Mouse (Mus musculus) hindlimb bud, embryonic 11.5 days (tissue): ENCODE measurements around the gene Rai14.
"Not testable (repeated sequence)": the region's sequence is repeated elsewhere in the genome, so short reads cannot be mapped to it uniquely, and the experiment has no call there.

Experiments
- DNase-seq: peaks from one replicate; pipeline ENCODE4 v3.0.0-alpha.2; 2012; ENCODE audit warnings: low read depth, low spot score; ENCODE audit errors: extremely low spot score

Rai14 gene

DNA sequence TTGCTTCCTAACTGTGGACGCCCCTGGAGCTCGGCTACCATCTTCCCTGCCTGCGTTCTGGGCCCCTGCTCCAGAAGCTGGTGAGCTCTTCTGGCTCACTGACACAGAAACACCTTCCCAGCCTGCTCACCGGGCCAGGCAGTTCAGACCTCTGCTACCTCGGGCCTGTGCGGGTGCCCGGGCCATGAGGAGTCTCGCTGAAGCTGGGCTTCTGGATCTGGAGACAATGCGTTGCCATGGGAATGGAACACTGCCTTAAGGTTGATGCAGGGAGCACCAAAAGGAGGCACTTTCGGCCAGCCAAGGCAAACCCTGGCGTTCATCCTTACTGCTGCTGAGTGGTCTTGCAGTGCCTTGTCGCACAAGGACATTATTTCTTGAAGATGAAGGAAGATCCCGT is 156.0 kb downstream of the Rai14 start, which contains the start of gene Ttc23l:
Gene Ttc23l (minus strand): TSS at position 204 of the 400 bp plus-strand sequence.
- no peak for DNase-seq

DNA sequence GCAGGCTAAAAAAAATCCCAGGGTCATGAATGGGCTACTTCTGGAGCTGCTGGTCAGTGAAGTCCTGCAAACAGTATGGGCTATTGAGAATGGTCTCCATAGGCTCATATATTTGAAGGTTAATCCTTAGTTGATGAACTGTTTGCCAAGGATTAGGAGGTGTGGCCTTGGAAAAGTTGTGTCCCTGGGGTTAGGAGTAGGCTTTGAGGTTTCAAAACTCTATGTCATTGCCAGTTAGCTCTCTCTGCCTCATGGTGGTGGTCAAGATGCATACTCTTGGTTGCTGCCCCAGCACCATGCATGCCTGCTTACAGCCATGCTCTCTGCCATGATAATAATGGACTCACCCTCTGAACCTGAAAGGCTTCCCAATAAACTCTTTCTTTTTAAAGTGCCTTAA is 160.1 kb downstream of the Rai14 start:
- no peak for DNase-seq

DNA sequence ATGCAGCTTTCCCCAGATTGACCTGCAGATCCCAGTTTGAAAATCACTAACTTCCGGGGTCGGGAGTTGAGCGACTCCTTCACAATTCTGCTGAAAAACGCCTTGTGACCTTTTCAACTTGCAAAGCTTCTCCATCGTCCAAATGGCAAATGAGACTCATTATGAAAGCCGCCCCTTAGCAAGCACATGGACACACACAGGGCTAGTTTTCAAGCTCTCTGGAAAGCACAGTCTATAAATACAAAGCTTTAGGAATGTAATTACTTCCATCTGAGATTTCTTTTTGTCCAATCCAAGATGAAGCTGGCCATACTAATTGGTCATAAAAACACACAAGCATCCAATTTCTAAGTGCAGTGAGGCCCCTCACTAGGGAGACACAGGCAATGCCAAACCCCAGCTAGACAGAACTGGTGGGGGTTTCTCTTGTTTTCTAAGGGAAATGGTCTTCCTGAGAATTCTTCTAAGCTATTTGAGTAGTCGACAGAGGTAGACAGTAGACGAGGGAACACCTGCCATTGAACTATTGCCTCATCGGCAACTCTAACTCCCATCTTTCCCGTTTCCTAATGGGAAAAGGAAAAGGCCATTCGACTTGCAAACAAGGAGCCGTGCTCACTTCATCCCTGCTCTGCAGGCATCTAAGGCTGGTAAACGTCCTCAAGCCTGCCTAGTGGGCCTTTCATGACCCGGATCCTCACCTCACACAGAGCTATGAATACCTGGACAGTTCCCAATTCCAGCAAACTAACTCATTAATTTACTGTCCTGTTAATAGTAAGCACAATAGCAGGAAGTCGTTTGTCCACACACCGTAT is 173.9 kb downstream of the Rai14 start:
- DNase-seq: peak; percentile 68

DNA sequence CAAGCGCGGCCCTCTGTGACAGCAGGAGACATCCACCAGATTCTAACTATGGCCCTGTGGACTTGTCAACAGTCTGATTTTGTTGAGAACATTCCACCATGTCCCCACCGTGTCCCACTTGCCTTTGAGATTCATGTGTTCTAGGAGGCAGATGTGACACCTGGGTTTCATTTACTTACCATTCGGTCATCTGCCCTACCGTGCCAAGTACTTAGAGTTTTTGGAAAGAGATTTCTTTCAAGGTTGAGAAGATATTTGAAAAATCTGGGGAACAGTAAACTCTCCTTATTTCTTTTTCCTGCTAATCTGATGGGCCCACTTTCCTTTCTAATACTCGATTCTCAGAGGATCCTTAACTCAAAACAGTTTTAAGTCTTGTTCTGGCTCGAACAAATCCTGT is 178.5 kb downstream of the Rai14 start:
- DNase-seq: no peak

DNA sequence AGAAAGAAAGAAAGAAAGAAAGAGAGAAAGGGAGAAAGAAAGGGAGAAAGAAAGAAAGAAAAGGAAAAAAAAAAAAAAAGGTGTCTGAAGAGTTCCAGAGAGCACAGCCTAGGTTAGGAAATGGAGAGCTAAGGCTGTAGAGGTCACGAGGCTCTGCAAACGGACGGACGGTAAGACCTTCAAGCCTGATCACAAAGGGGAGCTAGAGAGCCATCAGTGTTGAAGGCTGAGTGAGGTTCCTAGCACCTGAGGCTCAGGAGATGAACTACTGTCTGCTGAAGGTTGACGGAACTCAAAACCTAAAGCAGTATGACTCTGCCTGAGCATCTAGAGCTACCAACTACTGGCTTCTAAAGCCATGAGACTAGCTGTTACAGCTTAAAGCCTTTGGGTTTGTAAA is 179.8 kb downstream of the Rai14 start:
- no peak for DNase-seq

DNA sequence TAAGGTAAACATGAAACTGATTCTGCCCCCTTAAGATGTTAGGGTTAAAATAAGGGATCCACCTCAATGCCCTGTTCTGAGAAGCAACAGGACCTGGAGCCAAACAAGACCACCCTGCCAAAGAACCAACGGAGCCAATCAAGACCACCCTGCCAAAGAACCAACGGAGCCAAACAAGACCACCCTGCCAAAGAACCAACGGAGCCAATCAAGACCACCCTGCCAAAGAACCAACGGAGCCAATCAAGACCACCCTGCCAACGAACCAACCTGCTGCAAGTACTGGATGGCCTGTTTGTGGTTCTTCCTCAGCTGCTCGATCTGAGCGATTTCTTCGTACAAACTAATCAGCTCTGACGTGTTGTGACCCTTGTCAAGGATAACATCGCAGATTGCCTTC is 181.1 kb downstream of the Rai14 start:
- not testable (repeated sequence) for DNase-seq

DNA sequence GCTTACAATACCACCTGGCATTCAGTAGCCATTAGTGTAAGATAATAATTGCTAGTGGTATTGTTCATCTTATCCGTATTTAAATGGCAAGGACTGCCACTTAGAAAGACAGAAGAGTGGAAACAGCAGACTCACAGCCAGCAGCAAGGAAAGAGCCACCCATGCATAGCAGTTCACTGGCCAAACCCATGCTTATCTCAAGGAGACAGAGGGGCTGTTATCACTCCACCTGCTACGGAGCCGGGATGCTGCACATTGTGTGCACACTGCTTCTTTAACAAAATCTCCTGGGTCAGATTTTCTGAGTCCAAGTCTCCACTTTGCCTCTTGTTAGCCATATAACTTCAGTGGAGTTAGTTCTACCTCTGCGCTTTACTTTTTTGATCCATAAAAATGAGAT is 183.1 kb downstream of the Rai14 start:
- no peak for DNase-seq

DNA sequence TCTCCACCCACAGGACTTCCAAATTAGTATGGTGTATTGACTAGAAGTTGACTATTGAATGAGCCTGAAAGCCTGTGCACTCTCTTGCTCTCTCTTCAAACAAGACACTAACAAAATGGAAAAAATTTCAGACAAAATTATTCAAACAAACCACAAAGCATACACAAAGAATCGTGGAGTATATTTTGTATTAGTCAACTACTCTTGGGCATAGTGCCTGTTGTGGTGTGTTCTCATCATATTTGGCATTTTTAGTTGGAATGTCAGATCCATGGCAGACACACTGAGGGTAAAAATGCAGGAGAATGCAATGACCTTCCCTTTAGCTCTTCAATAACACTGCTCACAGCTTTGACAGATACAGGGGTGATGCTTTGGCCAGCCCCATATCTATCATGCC is 188.5 kb downstream of the Rai14 start:
- no peak for DNase-seq
